Mouse (Mus musculus) liver, postnatal 0 days (tissue): ENCODE results near the gene Abat. TPM values are rescaled to one million over a fixed set of nuclear protein-coding genes. Genes with fewer than 3 reads are reported as not detected.

Experiments
- ATAC-seq: fragments of 200-750 bp; cut with Nextera tagmentation; 2 replicates; pipeline ENCODE4 v1.8.0; 2017; ENCODE audit warnings: mild to moderate bottlenecking, moderate library complexity
- DNase-seq: peaks from one replicate; pipeline ENCODE4 v3.0.0-alpha.2; 2016
- H3K27ac ChIP-seq: fragments of 300-500 bp; sonication (generic); 2 replicates; pipeline ENCODE4 v1.5.1; 2014; ENCODE audit warnings: antibody characterized with exemption, moderate library complexity, mild to moderate bottlenecking, low read depth
- H3K27me3 ChIP-seq: fragments of 300-500 bp; sonication (generic); 2 replicates; pipeline ENCODE4 v1.6.1; 2014; ENCODE audit warnings: low read length, control low read depth, mixed read lengths; ENCODE audit not compliant: insufficient read depth
- H3K36me3 ChIP-seq: fragments of 300-500 bp; sonication (generic); replicated peaks from 2 replicates; pipeline ENCODE4 v1.6.1; 2014; ENCODE audit warnings: mild to moderate bottlenecking, control low read depth, low read length, moderate library complexity, mixed read lengths; ENCODE audit not compliant: insufficient read depth
- H3K4me1 ChIP-seq: fragments of 300-500 bp; sonication (generic); 2 replicates; pipeline ENCODE4 v1.6.1; 2014; ENCODE audit warnings: antibody characterized with exemption, mild to moderate bottlenecking, control low read depth; ENCODE audit not compliant: insufficient read depth
- H3K4me2 ChIP-seq: fragments of 300-500 bp; sonication (generic); 2 replicates; pipeline ENCODE4 v1.6.1; 2014; ENCODE audit warnings: low read depth, mild to moderate bottlenecking, low read length, moderate library complexity, mixed read lengths
- H3K4me3 ChIP-seq: fragments of 300-500 bp; sonication (generic); 2 replicates; pipeline ENCODE4 v1.5.1; 2014; ENCODE audit warnings: low read depth, low read length
- H3K9ac ChIP-seq: fragments of 300-500 bp; sonication (generic); replicated peaks from 2 replicates; pipeline ENCODE4 v1.6.1; 2014; ENCODE audit warnings: mild to moderate bottlenecking, moderate library complexity
- H3K9me3 ChIP-seq: fragments of 300-500 bp; sonication (generic); 2 replicates; pipeline ENCODE4 v1.6.1; 2016; ENCODE audit warnings: mild to moderate bottlenecking, control low read depth, low read length, mixed read lengths
- CTCF ChIP-seq: sonication (generic); IDR thresholded peaks from 2 replicates; pipeline ENCODE4 v1.5.1; 2016; ENCODE audit warnings: antibody characterized with exemption, low read depth
- EP300 ChIP-seq: IDR thresholded peaks from 2 replicates; pipeline ENCODE4 v1.6.1; 2016; ENCODE audit warnings: antibody characterized with exemption, low read depth, mild to moderate bottlenecking
- WGBS: fragments of 180-500 bp; shearing (Covaris S2); extraction: QIAGEN DNeasy Blood & Tissue Kit; methylation state at CpG from one replicate; pipeline ENCODE4 v1.1.7; 2014; ENCODE audit not compliant: insufficient replicate concordance; 5-methylcytosine and 5-hydroxymethylcytosine counted together
- polyA plus RNA-seq: library from polyadenylated mRNA; unstranded; fragments of >200 nt; fragmentation: Nextera tagmentation; extraction: Ambion mirVana; gene quantifications from 2 replicates; pipeline ENCODE4 v1.2.1, GENCODE M21; 2015

The Abat gene
- polyA plus RNA-seq, 1 experiment from 2014 or later = 37.8 TPM

DNA sequence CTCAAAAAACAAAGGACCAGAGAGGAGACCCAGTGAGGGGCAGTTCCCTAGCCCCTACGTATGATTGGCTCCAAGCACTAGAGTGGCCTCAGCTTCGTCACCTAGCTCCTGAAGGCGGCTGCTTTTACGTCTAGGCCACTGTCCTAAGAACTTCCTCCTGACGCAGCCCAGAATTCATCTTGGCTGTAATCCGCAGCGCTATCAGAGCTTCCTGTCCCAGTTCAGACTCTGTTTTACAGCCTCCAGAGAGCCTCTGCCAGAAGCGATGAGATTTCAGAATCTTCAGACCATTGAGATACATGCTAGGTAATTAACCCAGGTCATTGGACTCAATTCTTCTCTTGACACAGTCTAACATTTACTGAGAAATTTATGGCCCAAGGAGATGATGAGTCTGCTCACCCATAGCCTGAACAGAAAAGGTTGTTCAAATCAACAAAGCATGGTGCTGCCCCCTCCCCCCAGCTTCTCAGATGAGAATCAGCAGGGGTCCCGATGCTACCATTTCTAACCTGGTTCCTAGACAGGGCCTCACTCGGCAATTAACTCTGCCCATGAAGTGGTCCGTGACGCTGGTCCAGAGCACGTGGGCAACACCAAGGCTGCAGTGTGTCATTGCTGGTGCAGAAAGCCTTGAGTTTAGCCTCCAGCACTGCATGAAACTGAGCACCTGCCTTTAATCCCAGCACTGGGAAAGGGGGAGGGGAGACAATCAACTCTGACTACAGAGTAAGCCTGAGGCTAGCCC lies 21.3 kb upstream of the Abat start:
- Histone ChIP-seq H3K9me3 (no peaks in the 10 kb centered on the region), H3K27ac (no peak overlapping the region), H3K36me3 (no peaks in the 10 kb centered on the region), H3K4me1 (no peaks in the 10 kb centered on the region), H3K4me2 (no peak overlapping the region), H3K4me3 (no peak overlapping the region), H3K9ac (no peak overlapping the region), H3K27me3 (no peaks in the 10 kb centered on the region)
- ATAC-seq = no peak
- TF ChIP-seq EP300 (no peak), CTCF (no peak)
- DNase-seq = no peak
- 39% methylated on average over 13 of the region's 13 CpGs for WGBS

DNA sequence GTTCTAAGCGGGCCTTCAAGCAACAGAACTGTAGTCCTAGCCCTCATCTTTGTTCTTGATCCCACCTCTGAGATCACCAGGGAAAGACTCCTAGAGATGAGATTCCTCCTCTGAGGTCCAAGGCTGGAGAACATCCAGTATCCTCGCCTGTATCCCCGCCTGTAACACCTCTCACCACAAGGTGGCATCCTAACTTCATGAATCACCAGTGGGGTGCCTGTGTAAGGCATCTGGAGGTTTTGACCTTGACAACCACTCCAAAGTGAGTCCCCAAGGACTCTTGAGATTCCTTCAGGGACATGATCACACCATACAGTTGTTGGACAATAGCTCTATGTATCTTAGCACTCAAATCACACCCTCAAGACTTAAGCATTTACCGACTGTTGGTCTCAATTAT lies 19.0 kb upstream of the Abat start:
- H3K36me3 ChIP-seq = no peaks in the 10 kb centered on the region
- H3K4me2 ChIP-seq = no peak overlapping the region
- WGBS = 25% methylated on average over 4 of the region's 4 CpGs

GRCm38 (mm10) chr16:8496967-8497366 lies 16.3 kb upstream of the Abat start:
- H3K36me3 ChIP-seq = no peaks in the 10 kb centered on the region
- no peaks in the 10 kb centered on the region for H3K27me3 ChIP-seq
- WGBS = 61% methylated on average over 2 of the region's 2 CpGs
- H3K4me2 ChIP-seq = no peak overlapping the region
- H3K27ac ChIP-seq = no peak overlapping the region
- H3K9me3 ChIP-seq = no peaks in the 10 kb centered on the region
- no peak for DNase-seq
- no peaks in the 10 kb centered on the region for H3K4me1 ChIP-seq
- no peak overlapping the region for H3K4me3 ChIP-seq
- no peak for ATAC-seq
- H3K9ac ChIP-seq = no peak overlapping the region
- TF ChIP-seq EP300 = no peak
- TF ChIP-seq CTCF = no peak

More for the DNA sequence above, 19.0 kb upstream of the Abat start:
- TF ChIP-seq EP300 (no peak), CTCF (peak; percentile 93)
- H3K27me3 ChIP-seq = no peaks in the 10 kb centered on the region
- H3K9me3 ChIP-seq = no peaks in the 10 kb centered on the region
- peak; percentile 73 for DNase-seq
- no peak overlapping the region for H3K4me3 ChIP-seq
- H3K27ac ChIP-seq = no peak overlapping the region
- peak; percentile 72 for ATAC-seq
- no peak overlapping the region for H3K9ac ChIP-seq
- H3K4me1 ChIP-seq = no peaks in the 10 kb centered on the region

- no peak overlapping the region for H3K27ac ChIP-seq
- ATAC-seq (no peak), DNase-seq (no peak)
- no peaks in the 10 kb centered on the region for H3K27me3 ChIP-seq
- H3K4me2 ChIP-seq = no peak overlapping the region
- no peaks in the 10 kb centered on the region for H3K4me1 ChIP-seq
- no peaks in the 10 kb centered on the region for H3K9me3 ChIP-seq
- WGBS = 45% methylated on average over 2 of the region's 2 CpGs
- H3K4me3 ChIP-seq = no peak overlapping the region
- H3K36me3 ChIP-seq = no peaks in the 10 kb centered on the region
- H3K9ac ChIP-seq = no peak overlapping the region
- TF ChIP-seq CTCF (no peak), EP300 (no peak)
These were observed 9.0 kb upstream of the Abat start for GRCm38 (mm10) chr16:8504271-8504670.

GRCm38 (mm10) chr16:8509894-8510293 lies 3.3 kb upstream of the Abat start:
- H3K27me3 ChIP-seq = no peaks in the 10 kb centered on the region
- no peaks in the 10 kb centered on the region for H3K9me3 ChIP-seq
- no peak for ATAC-seq
- TF ChIP-seq CTCF = no peak
- TF ChIP-seq EP300 = no peak
- peaks cover 5% of the 10 kb centered on the region; the same call in 1 of the 2 replicates for H3K4me1 ChIP-seq
- H3K36me3 ChIP-seq = no peaks in the 10 kb centered on the region
- WGBS = 68% methylated on average over 5 of the region's 5 CpGs
- no peak overlapping the region for H3K9ac ChIP-seq
- H3K27ac ChIP-seq = no peak overlapping the region
- no peak for DNase-seq
- no peak overlapping the region for H3K4me3 ChIP-seq
- H3K4me2 ChIP-seq = no peak overlapping the region

GRCm38 (mm10) chr16:8512830-8513229 lies 399 bp upstream of the Abat start:
- Histone ChIP-seq H3K27ac (peak overlapping the region; percentile 89), H3K4me3 (peak overlapping the region; percentile 58), H3K4me2 (peak overlapping the region; percentile 72), H3K27me3 (no peaks in the 10 kb centered on the region), H3K9me3 (no peaks in the 10 kb centered on the region), H3K36me3 (no peaks in the 10 kb centered on the region; the same call in 1 of the 2 replicates), H3K4me1 (peaks cover 5% of the 10 kb centered on the region; the same call in 1 of the 2 replicates), H3K9ac (no peak overlapping the region)
- WGBS = 6% methylated on average over 5 of the region's 5 CpGs
- DNase-seq = no peak
- TF ChIP-seq EP300 (no peak), CTCF (0 out of 2 replicates have a peak, but pooled peaks have one; percentile 7)
- ATAC-seq = peak; percentile 71
